In the genomic region with DNA sequence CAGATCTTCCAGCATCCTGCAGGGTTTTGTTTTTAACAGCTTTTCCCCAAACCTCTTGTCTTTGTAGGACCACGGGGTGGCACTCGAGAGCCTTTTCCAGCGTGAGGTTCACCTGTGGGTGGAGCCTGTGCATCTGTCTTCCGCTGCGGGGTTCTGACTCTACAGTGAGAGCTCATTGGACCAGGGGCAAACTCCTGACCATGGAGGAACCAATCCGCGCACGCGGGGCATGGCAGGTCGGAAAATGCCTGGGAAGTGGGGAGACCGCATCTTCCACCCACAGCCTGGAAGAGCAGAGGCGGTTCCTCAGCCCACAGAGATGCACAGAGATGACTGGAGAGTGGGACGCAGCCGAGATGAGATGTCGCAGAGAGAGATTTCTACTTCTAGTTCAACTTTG, we compare ENCODE assay signal across 8 mouse cellular contexts. TPM values are rescaled to one million over a fixed set of nuclear protein-coding genes. Genes with fewer than 3 reads are reported as not detected.
DNase-seq lines count a peak whose midpoint lies in the region; ATAC-seq lines count a peak whose summit lies in the region.

No protein-coding gene starts in this region.

- peak overlapping the region; percentile 72 for H3K4me2 ChIP-seq in heart, embryonic 13.5 days
- H3K4me2 ChIP-seq in liver, embryonic 12.5 days: peak overlapping the region; percentile 70
- peak overlapping the region; percentile 70 for H3K4me2 ChIP-seq in stomach, embryonic 15.5 days

- peak overlapping the region; percentile 30 for H3K27ac ChIP-seq in brown adipose tissue, adult 24 weeks (replicated peaks; ENCODE audit: low read depth, low read length)
- H3K27ac ChIP-seq in heart, embryonic 13.5 days (replicated peaks): peak overlapping the region; percentile 57; the same call in 1 of the 2 replicates
- H3K27ac ChIP-seq in liver, embryonic 12.5 days: no peak overlapping the region
- peak overlapping the region; percentile 55; the same call in 1 of the 2 replicates for H3K27ac ChIP-seq in stomach, embryonic 15.5 days

- DNase-seq in CD4-positive, CD25-positive, alpha-beta regulatory T cell, adult 2 months (ENCODE audit: low read depth, low spot score): peak; percentile 98
- peak; percentile 65 for DNase-seq in fat pad, adult 2 months (ENCODE audit: extremely low read depth, low read depth, low spot score)
- peak; percentile 97 for DNase-seq in kidney, postnatal 10 days
- DNase-seq in natural killer cell, adult 2 months (ENCODE audit: low spot score in 2 of 2): peak; percentile 89 to 92

- no peaks in the 10 kb centered on the region for H3K9me3 ChIP-seq in heart, embryonic 13.5 days
- no peaks in the 10 kb centered on the region for H3K9me3 ChIP-seq in liver, embryonic 12.5 days (replicated peaks)
- H3K9me3 ChIP-seq in stomach, embryonic 15.5 days: no peaks in the 10 kb centered on the region

- H3K4me3 ChIP-seq in brown adipose tissue, adult 24 weeks (ENCODE audit: insufficient read depth, low read depth, low read length): peak overlapping the region; percentile 54
- H3K4me3 ChIP-seq in heart, embryonic 13.5 days: peak overlapping the region; percentile 48
- peak overlapping the region; percentile 46 for H3K4me3 ChIP-seq in liver, embryonic 12.5 days
- H3K4me3 ChIP-seq in stomach, embryonic 15.5 days (replicated peaks): peak overlapping the region; percentile 41

- no peaks in the 10 kb centered on the region for H3K4me1 ChIP-seq in brown adipose tissue, adult 24 weeks (ENCODE audit: control insufficient read depth, insufficient read depth, insufficient read length, low read length)
- H3K4me1 ChIP-seq in heart, embryonic 13.5 days: no peaks in the 10 kb centered on the region
- peaks cover 6% of the 10 kb centered on the region for H3K4me1 ChIP-seq in liver, embryonic 12.5 days
- H3K4me1 ChIP-seq in stomach, embryonic 15.5 days: no peaks in the 10 kb centered on the region

- peak overlapping the region; percentile 70 for H3K9ac ChIP-seq in heart, embryonic 13.5 days
- peak overlapping the region; percentile 39; the same call in 1 of the 2 replicates for H3K9ac ChIP-seq in liver, embryonic 12.5 days
- no peak overlapping the region for H3K9ac ChIP-seq in stomach, embryonic 15.5 days

- no peaks in the 10 kb centered on the region for H3K36me3 ChIP-seq in heart, embryonic 13.5 days
- no peaks in the 10 kb centered on the region for H3K36me3 ChIP-seq in liver, embryonic 12.5 days
- no peaks in the 10 kb centered on the region for H3K36me3 ChIP-seq in stomach, embryonic 15.5 days

- ATAC-seq in heart, embryonic 13.5 days (ENCODE audit: extremely low read depth, insufficient number of reproducible peaks, low FRiP score, low TSS enrichment): peak; percentile 97
- peak; percentile 100 for ATAC-seq in liver, embryonic 12.5 days
- peak; percentile 100 for ATAC-seq in stomach, embryonic 15.5 days (ENCODE audit: insufficient read depth, low FRiP score, low read depth)

- 3% methylated on average over 15 of the region's 15 CpGs for WGBS in heart, embryonic 13.5 days
- WGBS in liver, embryonic 12.5 days (ENCODE audit: insufficient replicate concordance): 3% methylated on average over 15 of the region's 15 CpGs
- WGBS in stomach, embryonic 15.5 days: 3% methylated on average over 15 of the region's 15 CpGs

- no peaks in the 10 kb centered on the region for H3K27me3 ChIP-seq in heart, embryonic 13.5 days (replicated peaks)
- H3K27me3 ChIP-seq in liver, embryonic 12.5 days (replicated peaks): no peaks in the 10 kb centered on the region
- H3K27me3 ChIP-seq in stomach, embryonic 15.5 days (replicated peaks): no peaks in the 10 kb centered on the region

RNA-seq across cellular contexts. Expression of a gene that starts 38.5 kb away (rescaled TPM):
- 2.6 and 5.7 TPM in 2 replicates for polyA plus RNA-seq in brown adipose tissue, adult 24 weeks (2012; ENCODE audit: insufficient read depth, insufficient read length, missing spikeins)
- polyA plus RNA-seq in heart, embryonic 13.5 days (2015; fragmentation: Nextera tagmentation; extraction: Ambion mirVana): 11.3 and 12.3 TPM in 2 replicates
- polyA plus RNA-seq in liver, embryonic 12.5 days (2016; fragmentation: Nextera tagmentation; extraction: Ambion mirVana): 4.3 and 4.9 TPM in 2 replicates
- polyA plus RNA-seq in stomach, embryonic 15.5 days (2015; fragmentation: Nextera tagmentation; extraction: Ambion mirVana): 17.4 and 18.3 TPM in 2 replicates
